Mouse (Mus musculus): ENCODE data around the gene Hoxd4. TPM values are rescaled to one million over a fixed set of nuclear protein-coding genes. Genes with fewer than 3 reads are reported as not detected.

The Hoxd4 gene
- total RNA-seq, 2 experiments from 2014 or later: not detected

DNA sequence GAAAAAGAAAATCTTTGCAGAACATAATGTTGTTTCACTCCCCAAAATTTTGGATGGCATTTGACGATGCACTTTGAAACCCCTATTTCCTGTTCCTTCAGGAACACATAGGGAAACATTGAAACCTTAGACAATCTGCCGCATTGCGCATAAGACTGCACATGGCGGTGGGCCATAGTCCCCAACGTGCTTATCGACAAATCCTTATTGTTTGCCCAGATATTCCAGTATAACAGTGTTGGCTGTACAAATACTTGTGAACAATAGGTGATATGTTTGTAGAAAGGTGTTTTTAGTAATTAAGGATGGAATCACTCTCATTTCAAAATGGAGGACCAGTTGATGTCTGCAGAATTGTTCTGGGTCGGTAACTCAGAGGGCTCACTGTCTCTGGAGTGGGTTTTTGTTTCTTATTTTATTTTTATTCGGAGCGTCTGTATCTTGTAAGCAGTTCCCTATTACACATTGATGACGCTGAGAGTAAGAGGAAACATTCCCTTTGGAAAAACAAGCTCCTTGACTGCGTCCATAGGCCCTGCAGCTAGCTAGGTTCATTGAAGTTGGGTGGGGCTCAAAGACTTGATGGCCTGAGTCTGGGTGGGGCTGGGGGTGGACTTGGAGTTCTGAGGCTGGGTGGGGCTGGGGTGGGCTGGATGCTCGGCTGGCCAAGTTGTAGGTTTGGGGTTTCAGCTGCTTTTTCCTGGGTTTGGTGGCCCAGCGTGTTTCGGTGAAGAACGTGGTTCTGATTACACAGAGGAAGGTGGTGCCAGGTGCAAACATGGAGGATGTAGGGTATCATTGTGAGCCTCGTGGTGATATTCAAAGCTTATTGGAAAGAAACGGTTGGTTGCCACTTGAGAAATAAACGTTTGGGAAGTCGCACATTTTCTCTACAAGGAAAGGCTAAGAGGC is 1.8 kb downstream of the Hoxd4 start:
- no peak for TF ChIP-seq CTCF (IDR thresholded peaks at IDR 0.05)
- no peak for DNase-seq (ENCODE audit: extremely low spot score in 1 of 2, low spot score in 2 of 2)
- intact Hi-C loops (cut with DNase I): loop anchor here (2.0 to 5.0 kb wide), 2 partner anchors 56 to 425 kb away; partner anchors contain the start of gene Evx2
- Histone ChIP-seq H3K4me3 (no peak overlapping the region), H3K27ac (no peak overlapping the region)

DNA sequence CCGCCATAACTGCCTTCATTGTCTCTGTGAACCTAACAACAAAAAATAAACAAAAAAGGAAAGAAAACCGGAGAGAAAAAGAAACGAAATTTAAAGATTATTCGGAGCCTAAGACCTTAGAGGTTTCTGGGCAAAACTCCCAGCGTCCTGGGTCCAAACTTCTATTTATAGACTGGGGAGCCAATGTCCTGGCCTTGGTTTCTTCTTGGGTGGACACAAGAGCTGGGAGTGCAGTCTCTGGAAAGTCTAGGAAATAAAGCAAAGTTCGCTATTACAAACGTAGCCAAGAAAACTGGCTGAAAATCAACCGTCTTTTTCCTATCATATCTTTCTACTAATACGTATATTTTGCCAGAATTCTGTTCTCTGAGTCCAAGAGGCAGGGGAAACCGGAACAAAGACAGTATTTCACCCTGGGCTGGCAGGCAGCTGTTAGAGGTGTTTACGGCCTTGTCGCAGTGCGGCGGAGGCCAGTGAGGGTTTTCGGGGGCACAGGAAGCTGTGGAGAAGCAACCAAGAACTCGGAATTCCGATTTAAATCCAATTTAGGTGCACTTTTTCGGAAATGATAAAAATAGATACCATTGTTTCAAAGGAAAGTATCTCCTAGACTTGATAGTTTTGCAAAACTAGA is 2.5 kb downstream of the Hoxd4 start:
- intact Hi-C loops (cut with DNase I): loop anchor here (2.0 to 5.0 kb wide), 2 partner anchors 57 to 425 kb away; partner anchors contain the start of gene Evx2

GRCm38 (mm10) chr2:74714881-74715280 is 3.2 kb downstream of the Hoxd4 start:
- intact Hi-C loops (cut with DNase I): loop anchor here (1.0 to 5.0 kb wide), 4 partner anchors 58 to 597 kb away; partner anchors contain the start of gene Evx2

More for the DNA sequence above, 2.5 kb downstream of the Hoxd4 start:
- Histone ChIP-seq H3K4me3 (no peak overlapping the region), H3K27ac (no peak overlapping the region)
- TF ChIP-seq CTCF (IDR thresholded peaks at IDR 0.05): no peak
- no peak for DNase-seq (ENCODE audit: extremely low spot score in 1 of 2, low spot score in 2 of 2)

DNA sequence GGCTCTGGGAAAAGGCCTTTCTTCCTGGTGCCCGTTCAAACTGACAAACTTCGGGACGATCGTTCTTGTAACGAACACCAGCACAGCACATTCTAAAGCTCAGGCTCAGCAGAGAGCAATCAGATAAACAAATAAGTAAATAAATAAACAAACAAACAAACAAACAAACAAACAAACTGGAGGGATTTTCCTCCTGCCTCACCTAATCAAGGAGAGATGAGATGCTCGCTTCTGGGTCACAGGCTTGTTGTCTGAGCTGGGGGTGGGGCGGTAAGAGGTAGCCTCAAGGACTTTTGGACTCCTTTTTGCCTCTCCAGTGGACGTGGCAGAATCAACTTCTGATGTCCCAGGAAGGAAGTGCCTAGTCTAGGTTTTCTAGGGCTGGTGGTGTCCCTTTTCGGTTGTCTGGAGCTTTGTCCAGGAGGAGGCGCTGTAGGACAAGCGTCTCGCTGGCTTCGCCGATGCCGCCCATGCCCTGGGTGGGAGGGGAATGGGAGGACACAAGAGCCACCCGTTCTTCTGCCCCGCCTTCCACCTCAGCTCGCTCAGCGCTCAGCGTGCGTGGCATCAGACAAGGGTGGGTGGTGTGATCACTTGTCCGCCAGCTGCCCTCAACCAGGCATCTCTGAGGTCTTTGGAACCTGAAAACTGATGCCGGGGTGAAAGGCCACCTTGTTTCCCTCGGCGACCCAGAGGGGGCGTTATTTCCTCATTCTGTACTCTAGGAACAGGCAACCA is 3.9 kb downstream of the Hoxd4 start:
- intact Hi-C loops (cut with DNase I): loop anchor here (1.0 to 5.0 kb wide), 4 partner anchors 249 to 597 kb away; no protein-coding TSS in a partner anchor
- DNase-seq (ENCODE audit: extremely low spot score in 1 of 2, low spot score in 2 of 2): peak; percentile 70 to 73
- Histone ChIP-seq H3K27ac (no peak overlapping the region), H3K4me3 (no peak overlapping the region)
- TF ChIP-seq CTCF (IDR thresholded peaks at IDR 0.05): peak; percentile 74

More at GRCm38 (mm10) chr2:74714881-74715280, 3.2 kb downstream of the Hoxd4 start:
- no peak for TF ChIP-seq CTCF (IDR thresholded peaks at IDR 0.05)
- no peak for DNase-seq (ENCODE audit: extremely low spot score in 1 of 2, low spot score in 2 of 2)
- Histone ChIP-seq H3K27ac (no peak overlapping the region), H3K4me3 (no peak overlapping the region)

DNA sequence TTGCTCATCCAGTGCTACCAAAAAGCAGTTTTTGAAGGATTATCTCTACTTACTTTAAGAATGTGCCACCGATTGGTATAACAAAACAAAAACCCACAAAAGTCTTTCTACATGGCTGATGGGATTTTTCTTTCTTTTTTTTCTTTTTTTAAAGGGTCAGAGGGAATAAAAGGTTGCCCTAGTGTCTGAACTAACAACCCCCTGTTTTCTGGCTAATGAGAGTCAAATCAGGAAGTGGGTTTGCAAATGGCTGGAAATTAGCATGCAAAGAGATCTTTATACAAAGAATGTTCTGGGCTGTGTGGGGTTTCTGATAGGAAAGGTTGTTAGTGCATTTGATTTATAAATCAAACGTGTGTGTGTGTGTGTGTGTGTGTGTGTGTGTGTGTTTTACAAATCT is 8.7 kb downstream of the Hoxd4 start:
- intact Hi-C loops (cut with DNase I): no loop called here
- Histone ChIP-seq H3K4me3 (no peak overlapping the region), H3K27ac (no peak overlapping the region)
- TF ChIP-seq CTCF (IDR thresholded peaks at IDR 0.05): no peak
- no peak for DNase-seq (ENCODE audit: extremely low spot score in 1 of 2, low spot score in 2 of 2)

DNA sequence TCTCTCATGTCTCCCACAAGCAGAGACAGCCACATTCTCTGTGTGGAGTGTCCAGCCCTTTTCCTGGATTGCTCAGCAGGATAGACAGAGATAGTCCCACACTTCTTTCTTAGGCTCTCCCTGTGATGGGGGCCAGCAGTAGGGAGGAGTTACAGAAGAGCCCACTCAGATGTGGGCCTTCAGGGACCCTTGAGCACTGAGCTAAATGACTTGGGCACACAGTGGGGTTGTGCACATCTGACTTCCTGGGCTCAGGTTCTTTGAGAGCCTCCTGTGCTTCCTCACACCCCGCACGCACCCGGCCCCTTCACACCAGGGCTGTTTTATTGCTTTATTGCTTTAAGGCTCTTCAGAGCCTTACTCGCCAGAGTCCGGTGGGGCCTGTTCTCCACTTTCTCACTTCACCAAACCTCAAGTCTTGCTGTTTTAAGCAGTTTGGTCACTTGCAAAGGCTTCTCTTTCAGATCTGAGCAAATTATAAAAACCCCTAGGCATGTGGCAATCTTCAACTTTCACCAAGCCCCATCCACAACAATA is 9.3 kb downstream of the Hoxd4 start:
- DNase-seq (ENCODE audit: extremely low spot score in 1 of 2, low spot score in 2 of 2): no peak

DNA sequence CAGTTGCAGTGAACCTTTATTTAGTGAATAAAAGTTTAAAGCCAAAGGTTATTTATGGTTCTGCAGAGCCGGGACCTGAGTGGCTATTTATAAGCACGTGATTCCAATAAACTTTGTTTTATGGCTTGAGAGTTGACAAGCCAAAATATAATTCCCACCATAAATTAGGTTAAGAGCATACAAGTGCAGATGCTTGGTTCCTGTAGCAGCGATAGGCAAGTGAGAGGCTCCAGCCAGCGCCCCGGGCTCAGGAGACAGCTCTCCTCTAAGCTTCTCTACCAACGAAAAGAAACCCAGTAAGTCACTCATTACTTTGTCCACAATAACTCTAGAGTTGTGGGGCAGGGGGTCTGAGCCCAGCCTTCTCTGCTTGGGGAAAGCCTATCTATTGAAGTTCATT is 10.2 kb downstream of the Hoxd4 start:
- intact Hi-C loops (cut with DNase I): no loop called here
- DNase-seq (ENCODE audit: extremely low spot score in 1 of 2, low spot score in 2 of 2): no peak
- Histone ChIP-seq H3K27ac (no peak overlapping the region), H3K4me3 (no peak overlapping the region)
- no peak for TF ChIP-seq CTCF (IDR thresholded peaks at IDR 0.05)

More for the DNA sequence above, 9.3 kb downstream of the Hoxd4 start:
- Histone ChIP-seq H3K27ac (no peak overlapping the region), H3K4me3 (no peak overlapping the region)
- intact Hi-C loops (cut with DNase I): no loop called here
- TF ChIP-seq CTCF (IDR thresholded peaks at IDR 0.05): no peak

DNA sequence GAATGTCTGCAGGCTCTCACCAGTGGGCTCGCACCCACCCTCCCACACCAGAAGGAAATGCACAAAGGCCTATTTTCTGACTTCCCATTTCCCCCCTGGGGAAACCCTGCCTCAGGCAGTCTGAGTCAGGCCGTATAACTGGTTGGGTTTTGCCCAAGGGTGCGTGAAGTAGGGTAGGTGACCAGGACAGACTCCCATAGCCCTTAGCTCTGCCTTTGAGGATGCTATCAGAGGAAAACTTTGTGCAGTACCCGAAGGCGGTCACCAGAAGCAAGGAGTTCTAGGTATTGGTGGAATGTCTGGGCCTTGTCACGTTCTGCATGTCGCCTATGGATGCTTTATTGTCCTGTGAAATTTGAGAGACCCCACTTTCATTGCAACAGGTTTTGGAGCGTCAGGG is 11.2 kb downstream of the Hoxd4 start:
- H3K4me3 ChIP-seq: no peak overlapping the region
- no peak overlapping the region for H3K27ac ChIP-seq
- DNase-seq (ENCODE audit: extremely low spot score in 1 of 2, low spot score in 2 of 2): no peak
- intact Hi-C loops (cut with DNase I): no loop called here
- TF ChIP-seq CTCF (IDR thresholded peaks at IDR 0.05): no peak

DNA sequence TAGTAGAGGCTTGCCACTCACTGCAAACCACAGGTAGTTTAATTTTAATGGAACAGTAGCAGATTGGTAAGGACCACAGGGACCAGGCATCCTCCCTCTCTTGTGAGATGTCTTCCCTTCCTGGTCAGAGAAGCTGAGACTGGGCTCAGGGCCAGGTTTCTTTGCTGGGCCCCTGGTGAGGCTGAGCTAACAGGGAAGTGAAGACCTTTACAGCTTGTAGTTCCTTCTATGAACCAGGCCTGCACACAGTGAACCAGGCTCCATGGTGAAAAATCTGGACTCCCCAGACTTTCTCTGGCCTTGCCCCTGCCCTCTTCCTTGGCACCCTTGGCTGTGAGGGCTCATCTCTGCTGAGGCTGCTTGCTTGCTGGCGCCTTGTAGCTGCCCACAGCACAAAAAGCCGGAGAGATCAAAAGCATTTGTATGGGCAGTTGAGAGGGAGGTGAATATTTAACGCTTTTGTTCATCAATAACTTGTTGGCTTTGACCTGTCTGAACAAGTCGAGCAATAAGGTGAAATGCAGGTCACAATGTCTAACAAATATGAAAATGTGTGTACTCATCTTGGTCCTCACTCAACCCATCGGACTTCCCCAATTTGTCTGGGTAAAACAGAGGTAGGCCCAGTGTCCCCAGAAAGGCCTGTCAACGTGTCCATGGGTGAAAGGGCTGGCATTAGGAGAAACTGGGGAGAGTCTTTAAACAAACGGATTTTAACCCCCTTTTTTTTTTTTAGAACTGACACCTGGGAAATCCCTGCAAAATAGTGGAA is 12.7 kb downstream of the Hoxd4 start:
- Histone ChIP-seq H3K4me3 (no peak overlapping the region), H3K27ac (no peak overlapping the region)
- TF ChIP-seq CTCF (IDR thresholded peaks at IDR 0.05): no peak
- intact Hi-C loops (cut with DNase I): loop anchor here (5.0 kb wide), 1 partner anchor 67 kb away; the partner anchor contains the start of gene Evx2
- no peak for DNase-seq (ENCODE audit: extremely low spot score in 1 of 2, low spot score in 2 of 2)

GRCm38 (mm10) chr2:74725171-74725570 is 13.4 kb downstream of the Hoxd4 start:
- Histone ChIP-seq H3K27ac (no peak overlapping the region), H3K4me3 (no peak overlapping the region)
- no peak for TF ChIP-seq CTCF (IDR thresholded peaks at IDR 0.05)
- intact Hi-C loops (cut with DNase I): loop anchor here (5.0 kb wide), 1 partner anchor 68 kb away; the partner anchor contains the start of gene Evx2
- DNase-seq (ENCODE audit: extremely low spot score in 1 of 2, low spot score in 2 of 2): no peak

Measured in left cerebral cortex, adult 2 months (tissue).